Mouse (Mus musculus): ENCODE results near the gene Acat1.

- TF ChIP-seq CTCF (IDR thresholded peaks at IDR 0.05) (no peak), EP300 (IDR thresholded peaks at IDR 0.05) (no peak)
Observed at GRCm38 (mm10) chr9:53581870-53582269, 28.3 kb downstream of the Acat1 start.

Measured in lung, postnatal 0 days (tissue).